Mouse (Mus musculus) ovary, postnatal 14 days (tissue): Measurements from ENCODE around the gene Selenoi.
"Not testable (repeated sequence)": the region's sequence is repeated elsewhere in the genome, so short reads cannot be mapped to it uniquely, and the experiment has no call there.

ENCODE experiments used
- DNase-seq: peaks from one replicate; pipeline ENCODE4 v3.0.0; 2022; ENCODE audit warnings: low spot score

Gene Selenoi

DNA sequence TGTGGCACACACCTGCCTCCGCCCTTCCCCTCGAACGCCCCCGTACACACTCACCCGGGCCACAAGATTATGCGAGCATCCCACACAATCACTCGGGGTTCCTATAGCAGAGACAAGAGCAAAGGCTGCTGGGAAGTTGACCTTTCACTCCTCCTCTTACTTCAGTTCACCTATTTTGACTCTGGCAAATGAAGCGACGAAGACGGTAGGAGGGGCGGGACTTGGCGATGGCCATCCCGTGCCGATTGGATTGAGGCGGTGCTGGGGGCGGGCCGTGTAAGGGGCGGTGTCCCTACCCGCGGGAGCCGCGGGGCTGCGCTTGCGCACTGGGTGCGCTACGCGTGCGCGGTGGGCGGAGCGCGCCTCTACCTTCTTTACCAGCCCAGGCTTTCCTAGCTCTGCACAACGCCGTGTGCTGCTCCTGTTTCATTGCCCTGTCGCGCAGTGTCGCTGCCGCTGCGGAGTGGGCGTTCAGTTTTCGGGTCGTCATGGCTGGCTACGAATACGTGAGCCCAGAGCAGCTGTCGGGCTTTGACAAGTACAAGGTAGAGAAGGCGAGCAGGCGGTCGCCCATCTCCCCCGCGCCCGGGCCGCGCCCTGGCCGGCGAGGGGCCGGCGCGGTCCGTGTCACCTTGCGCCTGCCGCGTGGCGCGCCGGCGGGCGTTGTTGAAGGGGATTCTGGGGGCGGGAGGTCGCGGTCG lies at the start of gene Selenoi:
Gene Selenoi, plus strand, starts transcription at position 311 of the 701 bp plus-strand sequence.
- DNase-seq: peak; percentile 94

DNA sequence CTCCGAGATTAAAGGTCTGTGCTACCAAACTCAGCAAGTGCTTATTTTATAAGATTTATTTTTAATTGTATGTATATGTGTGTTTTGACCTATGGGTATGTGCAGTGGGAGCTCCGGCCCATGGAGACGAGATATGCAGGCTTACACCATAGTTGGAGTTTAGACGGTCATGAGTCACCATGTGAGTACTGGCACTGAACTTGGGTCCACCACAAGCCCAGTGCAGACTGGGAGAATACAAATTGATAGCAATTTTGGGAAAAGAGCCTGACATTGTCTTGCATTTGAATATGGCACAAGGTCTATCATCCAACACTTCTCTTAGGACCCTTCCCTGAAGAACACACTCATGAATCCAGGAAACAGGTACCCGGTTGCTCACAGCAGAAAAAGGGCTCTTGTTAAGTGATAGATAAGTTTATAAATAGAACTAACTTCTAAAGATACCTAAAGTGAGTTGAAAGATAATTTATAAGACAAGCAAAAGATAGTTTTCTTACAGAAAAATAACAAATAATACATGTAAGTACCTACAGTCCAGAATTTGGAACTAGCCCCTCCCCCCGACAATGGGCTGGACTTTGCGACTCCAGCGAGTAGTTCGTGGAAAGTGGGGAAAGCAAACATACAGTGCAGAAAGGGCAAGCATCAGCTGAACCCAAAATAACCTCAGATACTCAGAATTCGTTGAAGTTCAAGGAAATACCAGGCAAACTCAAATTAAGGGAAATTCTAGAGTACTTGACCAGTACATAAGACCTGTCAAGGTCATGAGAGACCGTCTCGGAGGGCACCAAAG lies 44.5 kb upstream of the Selenoi start:
- no peak for DNase-seq

DNA sequence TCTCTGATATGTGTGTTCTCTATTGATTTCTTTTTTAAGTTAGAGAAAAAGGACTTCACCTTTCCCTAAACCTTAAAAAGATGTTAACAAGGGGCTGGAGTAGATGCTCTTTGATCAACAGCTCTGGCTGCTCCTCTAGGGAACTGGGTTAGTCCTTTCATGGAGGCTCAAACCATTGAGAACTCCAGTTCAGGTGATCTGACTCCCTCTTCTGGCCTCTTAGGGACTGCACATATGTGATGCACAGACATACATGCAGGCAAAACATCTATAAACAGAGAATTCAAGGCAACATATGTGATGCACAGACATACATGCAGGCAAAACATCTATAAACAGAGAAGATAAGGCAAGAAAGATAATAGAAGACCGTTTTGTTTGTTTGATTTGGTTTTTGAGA lies 39.9 kb upstream of the Selenoi start:
- no peak for DNase-seq

DNA sequence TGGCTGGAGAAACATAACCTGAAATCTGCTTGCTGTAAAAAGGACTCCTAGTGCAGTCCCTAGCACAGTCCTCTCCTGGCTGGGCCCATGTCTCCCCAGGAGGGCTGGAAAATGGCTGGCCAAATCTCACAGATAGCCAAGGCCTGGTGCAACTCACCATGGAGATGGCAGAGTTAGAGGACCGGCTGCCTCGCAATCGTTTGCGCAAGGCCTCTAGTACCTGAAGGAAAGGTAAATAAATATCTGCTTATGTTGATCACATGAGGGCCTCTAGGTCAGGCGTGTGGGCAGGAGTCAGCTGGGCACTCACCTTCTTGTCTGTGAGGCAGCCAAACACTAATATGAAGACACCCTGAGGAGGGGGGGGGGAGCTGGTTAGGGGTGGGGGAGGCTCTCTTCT lies 37.0 kb upstream of the Selenoi start:
- no peak for DNase-seq

DNA sequence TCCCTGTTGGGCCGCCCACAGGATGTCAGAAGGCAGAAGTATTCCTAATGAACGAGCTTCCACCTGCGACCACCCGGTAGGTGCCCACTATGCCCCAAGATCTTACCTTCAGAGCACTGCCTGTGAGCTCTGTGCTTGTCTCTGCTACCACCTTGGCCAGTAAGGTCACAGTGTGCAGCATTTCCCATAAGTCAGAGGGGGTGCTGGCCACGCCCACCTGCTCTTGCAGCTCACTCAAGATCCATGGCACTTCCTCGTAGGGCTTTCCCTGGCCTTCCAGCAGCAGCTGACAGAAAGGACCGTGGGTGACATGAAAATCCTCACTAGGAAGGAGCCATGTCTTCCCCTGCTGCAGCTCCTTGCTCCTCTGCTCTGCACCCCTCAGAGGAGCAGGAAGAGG lies 34.1 kb upstream of the Selenoi start:
- DNase-seq: no peak

DNA sequence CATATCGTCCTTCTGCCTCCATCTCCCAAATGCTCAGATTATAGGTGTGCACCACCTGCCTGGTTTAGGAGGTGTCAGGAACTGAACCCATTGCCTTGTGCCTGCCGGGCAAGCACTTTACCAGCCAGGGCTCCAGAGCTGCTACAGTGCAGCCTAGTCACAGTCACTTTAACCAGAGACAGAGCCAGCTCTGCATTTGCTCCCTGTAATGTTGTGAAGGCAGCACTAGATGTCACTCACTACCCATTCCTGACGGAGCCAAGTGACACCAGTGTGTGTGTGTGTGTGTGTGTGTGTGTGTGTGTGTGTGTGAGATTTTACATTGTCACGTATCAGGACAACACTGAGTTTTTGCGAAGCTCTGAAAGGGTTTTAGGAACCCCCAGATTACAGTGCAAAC lies 30.9 kb upstream of the Selenoi start:
- peak; percentile 10 for DNase-seq

DNA sequence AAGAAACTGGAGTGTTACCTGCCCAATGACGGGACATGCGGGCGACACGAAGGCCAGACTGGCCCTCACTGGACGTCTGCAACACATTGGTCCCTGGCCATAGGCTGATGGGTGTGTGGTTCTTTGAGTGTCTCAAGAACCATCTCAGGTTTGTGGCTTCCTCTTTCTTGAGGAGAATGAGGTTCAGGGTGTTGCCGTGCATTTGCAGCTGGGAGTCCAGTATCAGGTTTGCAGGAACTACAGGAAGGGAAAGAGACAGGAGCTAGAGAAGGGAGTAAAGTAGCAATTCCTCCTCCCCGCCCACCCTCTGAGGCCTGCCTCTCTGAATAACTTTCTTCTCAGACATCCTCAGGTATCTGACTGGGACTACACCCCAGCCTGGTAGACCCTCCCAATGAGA lies 30.2 kb upstream of the Selenoi start:
- no peak for DNase-seq

DNA sequence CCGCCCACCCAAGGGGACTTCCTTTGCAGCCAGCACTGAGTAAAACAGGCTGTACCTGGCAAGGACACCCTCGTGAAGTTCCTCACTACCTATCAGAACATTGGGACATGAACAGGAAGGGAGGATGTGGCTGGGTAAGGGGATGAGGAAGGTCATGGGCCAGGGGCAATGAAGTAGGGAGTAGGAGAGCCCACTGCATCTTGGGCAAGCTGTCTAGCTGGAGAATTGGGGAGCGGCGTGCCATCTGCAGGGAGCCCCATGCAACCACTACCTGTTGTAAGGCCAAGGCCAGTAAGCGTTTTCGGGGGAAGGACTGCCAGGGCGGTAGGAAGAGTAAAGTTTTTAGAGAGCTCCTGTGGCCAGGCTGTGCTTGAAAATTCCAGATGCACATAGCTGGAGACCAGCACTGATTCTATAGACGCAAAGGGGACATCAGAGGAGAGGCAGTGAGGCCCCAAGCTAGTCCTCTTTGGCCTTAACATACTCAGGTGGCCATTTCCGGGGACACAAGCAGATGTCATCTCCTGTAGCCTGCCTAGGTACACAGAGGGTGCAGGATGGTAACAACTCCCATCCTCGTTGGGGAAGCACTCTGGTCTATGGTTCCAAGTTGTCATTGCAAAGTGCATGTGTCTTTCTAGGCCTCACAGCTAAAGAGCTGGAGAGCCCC lies 29.0 kb upstream of the Selenoi start:
- no peak for DNase-seq

DNA sequence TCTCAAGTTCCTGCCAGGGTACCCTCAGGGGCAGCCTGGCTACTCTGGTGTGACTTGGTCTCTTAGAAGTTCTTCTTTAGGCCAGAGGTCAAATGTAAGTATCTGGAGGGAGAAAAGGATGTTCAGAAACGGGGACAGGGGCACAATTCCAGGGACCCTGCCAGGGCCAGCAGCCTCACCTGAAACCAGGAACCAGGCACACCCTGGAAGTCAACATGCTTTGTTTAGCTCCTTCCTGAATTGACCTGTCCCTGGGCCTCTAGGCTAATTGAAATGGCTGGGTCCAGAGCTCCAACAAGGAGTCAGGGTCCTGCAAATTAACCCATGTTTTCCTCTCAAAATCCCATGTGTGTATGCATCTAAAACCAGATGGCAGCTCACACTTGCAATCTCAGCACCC lies 27.9 kb upstream of the Selenoi start:
- no peak for DNase-seq

DNA sequence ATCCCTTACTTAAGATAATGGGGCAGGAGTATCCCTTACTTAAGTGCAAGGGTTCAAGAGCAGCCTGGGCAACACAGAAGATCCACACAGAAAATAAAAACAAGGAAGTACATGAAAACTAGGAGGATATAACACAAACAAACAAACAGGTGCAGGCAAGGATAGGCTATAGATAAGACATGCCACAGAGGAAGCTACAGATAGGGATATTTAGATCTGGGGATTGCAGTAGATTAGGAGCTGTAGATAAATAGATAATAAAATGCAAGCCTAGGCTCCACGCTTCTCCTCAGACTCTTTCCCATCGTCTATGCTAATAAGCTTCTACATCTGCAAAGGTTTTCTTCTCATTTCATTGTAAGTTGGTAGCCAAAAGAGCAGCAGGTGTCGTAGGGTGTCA lies 27.3 kb upstream of the Selenoi start:
- DNase-seq: no peak

DNA sequence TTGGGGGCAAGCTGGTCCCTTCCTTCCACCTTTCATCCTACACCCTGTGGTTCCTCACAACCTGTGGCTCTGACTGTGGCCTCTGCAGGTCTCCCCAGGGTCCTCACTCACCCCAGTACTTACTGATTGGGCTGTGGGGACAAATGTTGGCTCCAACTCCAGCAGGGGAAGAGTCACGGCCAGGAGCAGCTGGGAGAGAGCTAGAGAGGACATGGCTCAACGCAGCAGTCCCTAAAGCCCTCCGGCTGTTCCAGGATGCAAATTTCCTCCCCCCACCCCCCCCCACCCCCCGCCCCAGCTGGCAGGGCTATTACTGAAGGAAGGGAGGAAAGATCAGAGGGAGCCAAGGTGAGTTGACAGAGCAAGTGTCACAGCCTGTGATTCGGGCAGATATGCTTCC lies 26.9 kb upstream of the Selenoi start, which contains the start of gene Adgrf3:
Gene Adgrf3, minus strand, starts transcription at position 230 of the 400 bp plus-strand sequence.
- no peak for DNase-seq

DNA sequence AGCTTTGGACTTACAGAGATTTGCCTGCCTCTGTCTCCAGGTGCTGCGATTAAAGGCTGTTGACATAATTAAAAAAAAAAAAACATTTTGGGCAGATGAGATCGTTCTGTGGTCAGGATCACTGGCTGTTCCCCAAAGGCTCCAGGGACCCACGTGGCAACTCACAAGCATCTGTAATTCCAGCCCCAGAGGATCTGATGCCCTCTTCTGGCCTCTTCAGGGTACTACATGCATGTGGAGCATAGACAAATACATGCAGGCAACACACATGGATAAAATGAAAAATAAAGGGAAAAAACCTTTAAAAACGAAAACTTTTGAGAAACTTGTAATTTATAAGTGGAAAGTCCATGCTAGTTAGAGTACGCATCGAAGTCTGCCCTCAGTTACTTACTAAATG lies 25.1 kb upstream of the Selenoi start:
- DNase-seq: no peak

DNA sequence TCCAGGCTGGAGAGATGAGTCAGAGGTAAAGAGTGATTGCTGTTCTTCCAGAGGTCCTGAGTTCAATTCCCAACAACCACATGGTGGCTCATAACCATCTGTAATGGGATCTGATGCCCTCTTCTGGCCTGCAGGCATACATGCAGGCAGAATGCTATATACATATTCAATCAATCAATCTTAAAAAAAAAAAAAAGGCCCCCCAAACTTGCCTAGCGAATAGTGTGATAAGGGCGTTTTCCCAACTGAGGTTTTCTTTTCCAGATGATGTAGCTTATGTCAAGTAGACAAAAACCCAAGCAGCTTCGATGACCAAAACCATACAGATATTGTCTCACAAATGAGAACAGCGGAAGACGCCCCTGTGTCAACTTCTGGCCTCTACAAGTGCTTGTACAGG lies 21.6 kb upstream of the Selenoi start:
- DNase-seq: not testable (repeated sequence)

DNA sequence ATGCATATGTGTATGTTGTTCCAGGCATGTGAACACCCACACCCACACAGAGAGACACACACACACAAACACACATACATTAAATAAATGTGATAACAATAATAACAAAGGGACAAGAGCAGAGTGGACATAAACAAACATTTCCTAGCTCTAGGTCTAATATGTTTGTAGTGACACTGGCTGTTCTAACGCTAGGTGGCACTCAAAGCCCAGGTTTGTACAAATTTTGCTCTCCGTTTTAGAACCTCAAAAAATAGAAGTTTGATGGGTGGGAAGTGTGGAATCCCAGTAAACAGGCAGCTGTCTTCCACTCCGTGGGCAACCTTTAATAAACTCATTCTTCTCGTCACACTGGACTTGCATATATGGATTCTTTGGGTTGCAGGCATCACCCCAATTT lies 17.5 kb upstream of the Selenoi start:
- DNase-seq: peak; percentile 48

DNA sequence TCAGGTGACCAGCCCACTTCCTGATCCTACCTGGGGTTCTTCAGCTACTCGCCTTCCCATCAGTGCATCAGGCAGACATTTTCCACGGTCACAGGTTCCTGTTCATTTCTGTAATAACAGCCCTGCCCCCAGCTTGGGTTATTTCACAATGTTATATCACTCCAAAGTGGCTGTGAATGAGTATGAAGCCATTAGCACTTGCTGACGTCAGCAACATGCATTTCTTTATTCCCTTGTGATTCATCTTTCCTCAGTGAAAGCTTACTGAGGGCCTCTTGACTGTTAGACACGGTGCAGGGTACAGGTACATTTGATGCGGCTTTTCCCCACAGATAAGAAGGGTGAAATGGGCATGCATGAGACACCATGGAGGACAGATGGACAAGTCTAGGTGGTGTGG lies 16.4 kb upstream of the Selenoi start:
- no peak for DNase-seq

DNA sequence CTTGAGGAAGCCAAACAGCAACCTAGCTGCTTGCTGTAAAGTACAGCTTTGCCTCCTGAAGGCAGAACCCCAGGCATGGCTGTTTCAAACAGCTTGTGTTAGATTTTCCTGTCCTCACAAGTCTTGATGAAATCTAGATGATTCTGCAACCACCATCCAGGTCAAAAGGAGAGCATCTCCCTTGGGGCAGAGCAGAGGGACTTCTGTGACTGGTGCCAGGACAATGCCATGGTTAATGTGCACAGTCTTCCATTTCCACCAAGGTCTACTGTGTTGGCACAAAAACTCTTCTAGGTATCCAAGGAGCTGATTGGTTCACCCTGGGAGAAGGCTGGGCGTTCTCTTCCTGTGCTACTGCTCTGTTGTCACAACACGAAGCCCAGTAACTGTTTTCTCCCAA lies 12.7 kb upstream of the Selenoi start:
- DNase-seq: no peak

DNA sequence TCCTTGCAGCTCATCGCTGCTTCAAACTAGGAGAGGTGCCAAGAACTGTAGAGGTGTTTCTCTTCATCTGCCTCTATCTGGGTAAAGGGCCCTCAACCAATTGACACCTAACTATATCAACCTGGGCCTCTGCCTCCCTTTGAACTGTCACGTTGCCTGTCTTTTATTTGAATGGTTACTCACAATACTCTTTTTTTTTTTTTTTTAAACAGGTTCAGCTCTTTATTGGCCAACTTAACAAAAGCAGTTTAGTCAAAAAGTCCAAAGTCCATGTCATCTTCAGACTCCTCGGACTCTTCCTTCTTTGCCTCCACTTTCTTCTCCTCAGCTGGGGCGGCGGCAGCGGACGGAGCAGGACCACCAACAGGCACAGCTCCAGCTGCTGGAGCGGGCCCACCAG lies 11.7 kb upstream of the Selenoi start:
- no peak for DNase-seq

DNA sequence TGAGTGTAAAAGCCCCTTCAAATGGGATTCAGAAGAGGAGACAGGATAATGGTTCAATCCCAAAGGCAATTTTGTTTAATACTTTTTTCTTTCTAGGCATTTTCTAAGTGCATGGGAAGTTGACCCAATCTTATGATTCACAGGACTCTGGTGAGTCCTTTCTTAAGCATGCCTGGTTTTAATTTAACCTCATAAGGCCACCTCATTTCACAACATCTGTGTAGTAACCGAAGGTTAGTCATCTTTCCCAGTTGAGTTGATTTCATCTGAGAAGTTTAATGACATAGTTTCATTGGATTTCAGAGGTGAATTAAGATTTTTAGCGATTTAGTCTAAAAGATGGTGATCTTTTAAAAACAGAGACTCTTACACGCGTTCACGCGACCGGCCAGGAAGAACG lies 9.7 kb upstream of the Selenoi start:
- DNase-seq: no peak

DNA sequence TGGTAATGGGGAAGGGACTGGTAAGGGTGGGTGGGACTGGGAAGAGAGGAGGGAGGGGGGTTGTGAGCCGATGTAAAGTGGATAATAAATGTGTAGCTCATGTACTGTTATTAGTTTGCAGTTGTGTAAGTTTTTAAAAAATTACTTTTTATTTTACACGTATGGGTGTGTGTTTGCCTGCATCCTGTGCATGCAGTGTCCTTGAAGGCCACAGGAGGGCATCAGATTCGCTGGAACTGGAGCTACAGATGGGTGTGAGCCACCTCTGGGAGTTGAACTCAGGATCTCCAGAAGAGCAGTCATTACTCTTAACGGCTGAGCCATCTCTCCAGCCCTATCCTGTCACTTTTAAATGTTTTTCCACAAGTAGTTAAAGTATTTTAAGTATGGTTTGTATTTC lies 1.5 kb upstream of the Selenoi start:
- no peak for DNase-seq

DNA sequence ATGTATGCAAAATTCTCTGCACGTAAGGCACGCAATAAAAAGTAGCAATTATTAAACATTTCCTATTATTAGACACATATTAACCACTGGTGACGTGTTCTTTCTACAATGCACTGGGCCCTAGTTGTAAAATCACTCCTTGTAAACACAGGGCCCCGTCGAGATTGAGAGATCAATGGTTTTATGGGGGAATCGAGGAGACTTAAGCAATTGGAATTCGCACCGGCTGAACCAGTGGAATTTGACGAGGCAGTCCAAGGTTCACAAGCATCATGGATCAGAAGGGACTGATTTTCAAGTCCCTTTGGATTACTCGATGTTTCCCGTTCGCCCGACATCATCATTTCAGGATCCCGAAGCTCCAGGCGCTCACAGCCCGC lies 500 bp upstream of the Selenoi start:
- no peak for DNase-seq

DNA sequence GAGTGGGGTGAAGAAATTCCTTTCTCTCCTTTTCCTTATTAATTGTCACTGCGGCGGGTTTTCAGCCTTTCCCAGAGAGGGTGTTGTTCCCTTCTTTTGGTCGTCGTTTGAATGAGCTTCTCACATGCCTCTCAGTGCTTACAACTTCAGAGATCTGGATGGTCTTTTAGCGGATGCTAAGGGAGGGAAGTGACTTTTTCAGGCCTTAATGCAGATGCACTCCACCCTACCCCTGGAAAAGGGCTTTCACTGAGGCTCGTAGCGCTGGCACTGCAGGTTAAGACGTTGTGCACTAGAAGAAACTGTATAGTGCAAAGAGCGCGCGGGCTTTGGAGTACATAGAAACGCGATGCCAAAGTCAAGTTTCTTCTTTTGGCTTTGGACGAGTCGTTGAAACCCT lies 661 bp downstream of the Selenoi start:
- no peak for DNase-seq

DNA sequence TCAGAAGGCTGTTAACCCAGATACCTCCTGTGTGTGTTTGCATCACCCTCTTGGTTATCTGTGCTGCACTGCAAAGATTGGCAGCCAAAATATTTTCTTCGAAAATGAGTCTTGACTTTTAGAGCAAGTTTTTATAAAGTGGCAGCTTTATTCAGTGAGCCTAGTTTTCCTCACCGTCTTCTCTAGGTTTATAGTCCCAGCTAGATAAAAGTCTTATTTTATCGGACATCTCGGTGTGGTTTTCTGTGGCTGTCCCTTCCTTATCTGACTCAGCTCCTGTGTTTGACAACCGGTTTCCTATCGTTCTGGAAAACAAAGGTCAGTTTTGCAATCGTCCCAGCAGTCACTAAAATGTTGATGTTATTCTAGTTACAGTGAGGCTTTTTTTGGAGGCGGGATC lies 1.6 kb downstream of the Selenoi start:
- DNase-seq: no peak

DNA sequence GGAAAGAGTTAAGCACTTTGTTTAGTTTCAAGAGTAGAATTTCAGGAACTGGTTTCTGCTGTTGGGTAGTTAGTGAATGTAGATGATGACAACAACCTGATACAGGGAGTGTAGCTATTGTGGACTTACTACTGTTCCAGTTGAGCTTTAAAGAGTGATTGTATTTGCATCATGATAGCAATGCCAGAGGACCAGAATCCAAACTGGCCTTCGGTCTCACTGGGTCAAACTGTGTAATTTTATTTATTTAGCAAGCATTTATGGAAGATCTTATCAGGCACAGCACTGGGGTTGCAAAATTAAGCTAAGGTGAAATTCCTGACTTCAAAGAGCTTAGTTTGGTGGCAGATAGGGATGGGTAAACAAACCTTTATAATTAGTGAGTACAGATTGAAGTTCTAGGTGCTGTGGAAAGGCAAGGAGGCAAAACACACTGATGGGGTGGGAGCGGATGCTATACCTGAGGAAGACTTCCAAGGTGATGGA lies 3.3 kb downstream of the Selenoi start:
- no peak for DNase-seq
